In genomic region chr7:141292583-141293388, GRCm38 (mm10) we compare ENCODE assay signal across 10 mouse cellular contexts. TPM values are rescaled to one million over a fixed set of nuclear protein-coding genes. Genes with fewer than 3 reads are reported as not detected.
DNase-seq lines count a peak whose midpoint lies in the region; ATAC-seq and TF ChIP-seq lines count a peak whose summit lies in the region.
"Had no signal": no experiment of that assay in that cellular context is flagged by ENCODE, and none has a peak within 500 bp of the region (broad histone marks: within the 10 kb centered on the region; RNA-seq: fewer than 3 reads in every experiment).

No protein-coding gene starts in this region.

- no peak for TF ChIP-seq CTCF in intestine, postnatal 0 days (IDR thresholded peaks at IDR 0.05; ENCODE audit: low read depth)

- peaks cover 18% of the 10 kb centered on the region for H3K4me1 ChIP-seq in intestine, embryonic 14.5 days (replicated peaks; ENCODE audit: control insufficient read depth, insufficient read depth, low read length)
- H3K4me1 ChIP-seq in intestine, postnatal 0 days (replicated peaks; ENCODE audit: control insufficient read depth, insufficient read depth, low read length), result peaks cover 5% of the 10 kb centered on the region; the same call in 1 of the 2 replicates
- peaks cover 34% of the 10 kb centered on the region for H3K4me1 ChIP-seq in hindbrain, embryonic 15.5 days (replicated peaks)
- H3K4me1 ChIP-seq in neural tube, embryonic 13.5 days (replicated peaks), result peaks cover 31% of the 10 kb centered on the region

- peak overlapping the region; percentile 91; the same call in 1 of the 2 replicates for H3K4me2 ChIP-seq in intestine, embryonic 14.5 days (ENCODE audit: low read length)
- H3K4me2 ChIP-seq in intestine, postnatal 0 days (replicated peaks; ENCODE audit: low read depth), result no peak overlapping the region
- peak overlapping the region; percentile 99 for H3K4me2 ChIP-seq in hindbrain, embryonic 15.5 days
- H3K4me2 ChIP-seq in neural tube, embryonic 13.5 days, result peak overlapping the region; percentile 84

- no peak overlapping the region for H3K9ac ChIP-seq in intestine, embryonic 14.5 days (ENCODE audit: low read length)
- no peak overlapping the region for H3K9ac ChIP-seq in intestine, postnatal 0 days (ENCODE audit: low read depth, low read length)
- H3K9ac ChIP-seq in hindbrain, embryonic 15.5 days, result peak overlapping the region; percentile 61; the same call in 1 of the 2 replicates
- peak overlapping the region; percentile 71; the same call in 1 of the 2 replicates for H3K9ac ChIP-seq in neural tube, embryonic 13.5 days

- no peak overlapping the region for H3K4me3 ChIP-seq in intestine, embryonic 14.5 days (ENCODE audit: low read depth, low read length)
- H3K4me3 ChIP-seq in intestine, postnatal 0 days (ENCODE audit: low read depth, low read length), result no peak overlapping the region
- H3K4me3 ChIP-seq in hindbrain, embryonic 15.5 days, result peak overlapping the region; percentile 57
- peak overlapping the region; percentile 49 for H3K4me3 ChIP-seq in neural tube, embryonic 13.5 days

- intact Hi-C loops in left cerebral cortex, postnatal 4 days (cut with DNase I), result no loop called here

- 56% methylated on average over 15 of the region's 15 CpGs for WGBS in intestine, embryonic 14.5 days
- 70% methylated on average over 15 of the region's 15 CpGs for WGBS in intestine, postnatal 0 days
- 32% methylated on average over 15 of the region's 15 CpGs for WGBS in hindbrain, embryonic 15.5 days
- 30% methylated on average over 15 of the region's 15 CpGs for WGBS in neural tube, embryonic 13.5 days

- no peak overlapping the region for H3K27ac ChIP-seq in intestine, embryonic 14.5 days (ENCODE audit: low read depth)
- no peak overlapping the region for H3K27ac ChIP-seq in intestine, postnatal 0 days (ENCODE audit: low read depth, low read length)
- no peak overlapping the region for H3K27ac ChIP-seq in hindbrain, embryonic 15.5 days (replicated peaks)
- H3K27ac ChIP-seq in neural tube, embryonic 13.5 days (replicated peaks), result no peak overlapping the region

- ATAC-seq in intestine, embryonic 14.5 days (replicated peaks; ENCODE audit: low FRiP score, low TSS enrichment, low read depth), result no peak
- ATAC-seq in intestine, postnatal 0 days, result no peak
- ATAC-seq in hindbrain, embryonic 15.5 days (ENCODE audit: low FRiP score, low read depth), result peak; percentile 11; the same call in 1 of the 2 replicates
- peak; percentile 54 for ATAC-seq in neural tube, embryonic 13.5 days (ENCODE audit: low read depth)
- no peak for ATAC-seq in inflammation-experienced regulatory T-cells, adult 6 months

- peaks cover 57% of the 10 kb centered on the region for H3K27me3 ChIP-seq in intestine, embryonic 14.5 days (replicated peaks; ENCODE audit: control insufficient read depth, insufficient read depth, low read length)
- H3K27me3 ChIP-seq in intestine, postnatal 0 days (replicated peaks; ENCODE audit: control insufficient read depth, insufficient read depth, low read length), result peaks cover 42% of the 10 kb centered on the region
- peaks cover 57% of the 10 kb centered on the region for H3K27me3 ChIP-seq in hindbrain, embryonic 15.5 days
- H3K27me3 ChIP-seq in neural tube, embryonic 13.5 days, result peaks cover 72% of the 10 kb centered on the region

- H3K36me3 ChIP-seq in intestine, embryonic 14.5 days (ENCODE audit: control insufficient read depth, insufficient read depth, low read length), result peaks cover 11% of the 10 kb centered on the region
- peaks cover 8% of the 10 kb centered on the region; the same call in 1 of the 2 replicates for H3K36me3 ChIP-seq in intestine, postnatal 0 days (ENCODE audit: control insufficient read depth, insufficient read depth)
- H3K36me3 ChIP-seq in hindbrain, embryonic 15.5 days, result peaks cover 7% of the 10 kb centered on the region
- H3K36me3 ChIP-seq in neural tube, embryonic 13.5 days, result peaks cover 15% of the 10 kb centered on the region

- H3K9me3 ChIP-seq in intestine, embryonic 14.5 days (ENCODE audit: control insufficient read depth, low read length), result no peaks in the 10 kb centered on the region
- H3K9me3 ChIP-seq in intestine, postnatal 0 days (ENCODE audit: control insufficient read depth), result no peaks in the 10 kb centered on the region
- no peaks in the 10 kb centered on the region for H3K9me3 ChIP-seq in hindbrain, embryonic 15.5 days
- no peaks in the 10 kb centered on the region for H3K9me3 ChIP-seq in neural tube, embryonic 13.5 days

- DNase-seq in intestine, embryonic 14.5 days (ENCODE audit: low spot score), result peak; percentile 61
- DNase-seq in embryo, embryonic 9.5 days (ENCODE audit: extremely low spot score), result peak; percentile 14
- DNase-seq in left cerebral cortex, postnatal 4 days, result no peak
- DNase-seq in layer of hippocampus, postnatal 10 days (ENCODE audit: low spot score in 2 of 2), result no peak
- DNase-seq: kidney, adult 11 months had no signal

RNA-seq across cellular contexts. Expression of gene Drd4, which starts 1.0 kb away (rescaled TPM):
- polyA plus RNA-seq in intestine, embryonic 14.5 days (2014; fragmentation: Nextera tagmentation; extraction: Ambion mirVana), result 0.39 and 0.93 TPM in 2 replicates
- 0.33 and 0.38 TPM in 2 replicates for polyA plus RNA-seq in intestine, postnatal 0 days (2015; fragmentation: Nextera tagmentation; extraction: Ambion mirVana)
- polyA plus RNA-seq in hindbrain, embryonic 15.5 days (2015; fragmentation: Nextera tagmentation; extraction: Ambion mirVana), result 0.64 and 0.90 TPM in 2 replicates
- 0.54 and 1.3 TPM in 2 replicates for polyA plus RNA-seq in neural tube, embryonic 13.5 days (2015; fragmentation: Nextera tagmentation; extraction: Ambion mirVana)
- total RNA-seq in left cerebral cortex, postnatal 4 days (2021), result under 1 TPM; 0.48 to 0.54 TPM
- polyA plus RNA-seq in inflammation-experienced regulatory T-cells, adult 6 months (2017; shearing (Covaris generic)), result not detected
- under 1 TPM; 0.45 to 0.55 TPM for total RNA-seq in layer of hippocampus, postnatal 10 days (2021)
- polyA plus RNA-seq: liver, embryonic 16.5 days had no signal

RNA-seq across cellular contexts. Expression of gene Sct, which starts 13.9 kb away (rescaled TPM):
- 136 and 201 TPM in 2 replicates for polyA plus RNA-seq in intestine, embryonic 14.5 days (2014; fragmentation: Nextera tagmentation; extraction: Ambion mirVana)
- 348 and 368 TPM in 2 replicates for polyA plus RNA-seq in intestine, postnatal 0 days (2015; fragmentation: Nextera tagmentation; extraction: Ambion mirVana)
- polyA plus RNA-seq in hindbrain, embryonic 15.5 days (2015; fragmentation: Nextera tagmentation; extraction: Ambion mirVana), result 2.8 and 4.1 TPM in 2 replicates
- 3.3 and 5.8 TPM in 2 replicates for polyA plus RNA-seq in neural tube, embryonic 13.5 days (2015; fragmentation: Nextera tagmentation; extraction: Ambion mirVana)
- total RNA-seq in left cerebral cortex, postnatal 4 days (2021), result under 1 TPM; 0.62 to 0.86 TPM
- not detected for polyA plus RNA-seq in inflammation-experienced regulatory T-cells, adult 6 months (2017; shearing (Covaris generic))
- under 1 TPM in 1 of 2 experiments, not detected in 1; 0.76 TPM for total RNA-seq in layer of hippocampus, postnatal 10 days (2021)

RNA-seq across cellular contexts. Expression of gene Cdhr5, which starts 16.2 kb away (rescaled TPM):
- polyA plus RNA-seq in intestine, embryonic 14.5 days (2014; fragmentation: Nextera tagmentation; extraction: Ambion mirVana), result 31.9 and 36.8 TPM in 2 replicates
- polyA plus RNA-seq in intestine, postnatal 0 days (2015; fragmentation: Nextera tagmentation; extraction: Ambion mirVana), result 914 and 971 TPM in 2 replicates
- polyA plus RNA-seq in hindbrain, embryonic 15.5 days (2015; fragmentation: Nextera tagmentation; extraction: Ambion mirVana), result not detected in 2 replicates
- polyA plus RNA-seq in neural tube, embryonic 13.5 days (2015; fragmentation: Nextera tagmentation; extraction: Ambion mirVana), result not detected in 2 replicates
- total RNA-seq in left cerebral cortex, postnatal 4 days (2021), result not detected
- polyA plus RNA-seq in inflammation-experienced regulatory T-cells, adult 6 months (2017; shearing (Covaris generic)), result not detected
- total RNA-seq in layer of hippocampus, postnatal 10 days (2021), result not detected

RNA-seq across cellular contexts. Expression of gene Irf7, which starts 26.5 kb away (rescaled TPM):
- polyA plus RNA-seq in intestine, embryonic 14.5 days (2014; fragmentation: Nextera tagmentation; extraction: Ambion mirVana), result 2.7 and 3.1 TPM in 2 replicates
- polyA plus RNA-seq in intestine, postnatal 0 days (2015; fragmentation: Nextera tagmentation; extraction: Ambion mirVana), result 120 and 124 TPM in 2 replicates
- polyA plus RNA-seq in hindbrain, embryonic 15.5 days (2015; fragmentation: Nextera tagmentation; extraction: Ambion mirVana), result 1.5 and 6.1 TPM in 2 replicates
- 1.0 and 1.4 TPM in 2 replicates for polyA plus RNA-seq in neural tube, embryonic 13.5 days (2015; fragmentation: Nextera tagmentation; extraction: Ambion mirVana)
- total RNA-seq in left cerebral cortex, postnatal 4 days (2021), result 1 to 10 TPM in 1 of 2 experiments, under 1 TPM in 1; 0.28 to 1.1 TPM
- 100 to 1,000 TPM in 2 of 3 experiments, 10 to 100 TPM in 1; 95.5 to 112 (median 100) TPM for polyA plus RNA-seq in inflammation-experienced regulatory T-cells, adult 6 months (2017; shearing (Covaris generic))
- total RNA-seq in layer of hippocampus, postnatal 10 days (2021), result under 1 TPM; 0.29 to 0.64 TPM

RNA-seq across cellular contexts. Expression of gene Deaf1, which starts 34.7 kb away (rescaled TPM):
- 86.2 and 90.9 TPM in 2 replicates for polyA plus RNA-seq in intestine, embryonic 14.5 days (2014; fragmentation: Nextera tagmentation; extraction: Ambion mirVana)
- 52.8 and 55.7 TPM in 2 replicates for polyA plus RNA-seq in intestine, postnatal 0 days (2015; fragmentation: Nextera tagmentation; extraction: Ambion mirVana)
- polyA plus RNA-seq in hindbrain, embryonic 15.5 days (2015; fragmentation: Nextera tagmentation; extraction: Ambion mirVana), result 169 and 205 TPM in 2 replicates
- polyA plus RNA-seq in neural tube, embryonic 13.5 days (2015; fragmentation: Nextera tagmentation; extraction: Ambion mirVana), result 150 and 156 TPM in 2 replicates
- 100 to 1,000 TPM; 246 to 267 TPM for total RNA-seq in left cerebral cortex, postnatal 4 days (2021)
- polyA plus RNA-seq in inflammation-experienced regulatory T-cells, adult 6 months (2017; shearing (Covaris generic)), result 10 to 100 TPM; 17.6 to 37.9 (median 34.6) TPM
- total RNA-seq in layer of hippocampus, postnatal 10 days (2021), result 100 to 1,000 TPM; 220 to 227 TPM

Comparison
In these comparisons a context has a peak if more than half of its experiments do, and no peak if none do; other contexts are left out.
1. ATAC-seq: peak in hindbrain, embryonic 15.5 days (single experiment) and neural tube, embryonic 13.5 days (single experiment); none in intestine, embryonic 14.5 days (single experiment), intestine, postnatal 0 days (single experiment) and inflammation-experienced regulatory T-cells, adult 6 months (single experiment).
2. DNase-seq: peak in intestine, embryonic 14.5 days (single experiment) and embryo, embryonic 9.5 days (single experiment); none in left cerebral cortex, postnatal 4 days (single experiment) and layer of hippocampus, postnatal 10 days (0 of 2).
3. H3K4me3 ChIP-seq: peak in hindbrain, embryonic 15.5 days (single experiment) and neural tube, embryonic 13.5 days (single experiment); none in intestine, embryonic 14.5 days (single experiment) and intestine, postnatal 0 days (single experiment).
4. H3K9ac ChIP-seq: peak in hindbrain, embryonic 15.5 days (single experiment) and neural tube, embryonic 13.5 days (single experiment); none in intestine, embryonic 14.5 days (single experiment) and intestine, postnatal 0 days (single experiment).
5. RNA of gene Sct, which starts 13.9 kb away (polyA plus RNA-seq): 348 to 368 TPM in intestine, postnatal 0 days and 136 to 201 TPM in intestine, embryonic 14.5 days; 3.3 to 5.8 TPM in neural tube, embryonic 13.5 days, 2.8 to 4.1 TPM in hindbrain, embryonic 15.5 days and not detected in inflammation-experienced regulatory T-cells, adult 6 months; every median in the first group is over 10 times any median in the second.
6. RNA of gene Cdhr5, which starts 16.2 kb away (polyA plus RNA-seq): 914 to 971 TPM in intestine, postnatal 0 days and 31.9 to 36.8 TPM in intestine, embryonic 14.5 days; not detected in hindbrain, embryonic 15.5 days, not detected in neural tube, embryonic 13.5 days and not detected in inflammation-experienced regulatory T-cells, adult 6 months; every median in the first group is over 10 times any median in the second.